Mouse (Mus musculus) hindbrain, embryonic 16.5 days (tissue): ENCODE results near the gene Sppl2b. TPM values are rescaled to one million over a fixed set of nuclear protein-coding genes. Genes with fewer than 3 reads are reported as not detected.

ENCODE experiments used
- ATAC-seq: fragments of 200-750 bp; cut with Nextera tagmentation; 2 replicates; pipeline ENCODE4 v1.8.0; 2017; ENCODE audit warnings: moderate TSS enrichment, moderate library complexity
- H3K27ac ChIP-seq: fragments of 300-500 bp; sonication (generic); 2 replicates; pipeline ENCODE4 v1.5.1; 2014; ENCODE audit warnings: low read depth, mild to moderate bottlenecking, control low read depth, low read length, moderate library complexity
- H3K27me3 ChIP-seq: fragments of 300-500 bp; sonication (generic); replicated peaks from 2 replicates; pipeline ENCODE4 v1.6.1; 2014; ENCODE audit warnings: low read length; ENCODE audit not compliant: control insufficient read depth, insufficient read depth
- H3K36me3 ChIP-seq: fragments of 300-500 bp; sonication (generic); 2 replicates; pipeline ENCODE4 v1.6.1; 2014; ENCODE audit warnings: mild to moderate bottlenecking, low read length, moderate library complexity, mixed read lengths; ENCODE audit not compliant: control insufficient read depth, insufficient read depth
- H3K4me1 ChIP-seq: fragments of 300-500 bp; sonication (generic); 2 replicates; pipeline ENCODE4 v1.6.1; 2014; ENCODE audit warnings: low read depth, low read length; ENCODE audit not compliant: control insufficient read depth, insufficient read depth
- H3K4me2 ChIP-seq: fragments of 300-500 bp; sonication (generic); 2 replicates; pipeline ENCODE4 v1.6.1; 2014; ENCODE audit warnings: mild to moderate bottlenecking, low read length, control low read depth, moderate library complexity
- H3K4me3 ChIP-seq: fragments of 300-500 bp; sonication (generic); 2 replicates; pipeline ENCODE4 v1.5.1; 2014; ENCODE audit warnings: mild to moderate bottlenecking, low read length, control low read depth, moderate library complexity
- H3K9ac ChIP-seq: fragments of 300-500 bp; sonication (generic); 2 replicates; pipeline ENCODE4 v1.6.1; 2014; ENCODE audit warnings: low read depth, mild to moderate bottlenecking, control low read depth, low read length, moderate library complexity
- H3K9me3 ChIP-seq: fragments of 300-500 bp; sonication (generic); 2 replicates; pipeline ENCODE4 v1.6.1; 2014; ENCODE audit warnings: mild to moderate bottlenecking, low read length, moderate library complexity; ENCODE audit not compliant: control insufficient read depth
- WGBS: fragments of 180-500 bp; shearing (Covaris S2); extraction: QIAGEN DNeasy Blood & Tissue Kit; methylation state at CpG from one replicate; pipeline ENCODE4 v1.1.7; 2014; 5-methylcytosine and 5-hydroxymethylcytosine counted together
- polyA plus RNA-seq: library from polyadenylated mRNA; unstranded; fragments of >200 nt; fragmentation: Nextera tagmentation; extraction: Ambion mirVana; gene quantifications from 2 replicates; pipeline ENCODE4 v1.2.1, GENCODE M21; 2015

Sppl2b gene
- polyA plus RNA-seq, 1 experiment from 2014 or later = 92.4 TPM

GRCm38 (mm10) chr10:80876594-80876993, 21.5 kb downstream of the Sppl2b start:
- H3K4me1 ChIP-seq = no peaks in the 10 kb centered on the region
- H3K4me3 ChIP-seq = no peak overlapping the region
- ATAC-seq = no peak
- no peak overlapping the region for H3K4me2 ChIP-seq
- H3K9me3 ChIP-seq = peaks cover 2% of the 10 kb centered on the region; the same call in 1 of the 2 replicates
- no peaks in the 10 kb centered on the region for H3K36me3 ChIP-seq
- H3K9ac ChIP-seq = no peak overlapping the region
- H3K27me3 ChIP-seq = no peaks in the 10 kb centered on the region; the same call in 1 of the 2 replicates
- WGBS = 26% methylated on average over 3 of the region's 3 CpGs
- H3K27ac ChIP-seq = no peak overlapping the region

- Histone ChIP-seq H3K4me2 (no peak overlapping the region), H3K9me3 (peaks cover 2% of the 10 kb centered on the region; the same call in 1 of the 2 replicates), H3K36me3 (no peaks in the 10 kb centered on the region), H3K4me1 (no peaks in the 10 kb centered on the region), H3K27me3 (no peaks in the 10 kb centered on the region), H3K9ac (no peak overlapping the region), H3K27ac (no peak overlapping the region), H3K4me3 (no peak overlapping the region)
- no peak for ATAC-seq
- 23% methylated on average over 5 of the region's 5 CpGs for WGBS
Measured at GRCm38 (mm10) chr10:80880131-80880641, 25.1 kb downstream of the Sppl2b start.

- H3K4me1 ChIP-seq = no peaks in the 10 kb centered on the region
- no peak overlapping the region for H3K4me3 ChIP-seq
- H3K27me3 ChIP-seq = no peaks in the 10 kb centered on the region
- H3K4me2 ChIP-seq = no peak overlapping the region
- 82% methylated on average over 2 of the region's 2 CpGs for WGBS
- H3K27ac ChIP-seq = no peak overlapping the region
- no peaks in the 10 kb centered on the region for H3K36me3 ChIP-seq
- ATAC-seq = no peak
- peaks cover 2% of the 10 kb centered on the region; the same call in 1 of the 2 replicates for H3K9me3 ChIP-seq
- H3K9ac ChIP-seq = no peak overlapping the region
Measured at GRCm38 (mm10) chr10:80880901-80881300, 25.8 kb downstream of the Sppl2b start.

- Histone ChIP-seq H3K27ac (no peak overlapping the region), H3K9me3 (peaks cover 2% of the 10 kb centered on the region; the same call in 1 of the 2 replicates), H3K4me2 (no peak overlapping the region), H3K4me3 (no peak overlapping the region), H3K4me1 (no peaks in the 10 kb centered on the region), H3K27me3 (no peaks in the 10 kb centered on the region), H3K36me3 (no peaks in the 10 kb centered on the region), H3K9ac (no peak overlapping the region)
- WGBS = 27% methylated on average over 10 of the region's 10 CpGs
- ATAC-seq = no peak
Measured at GRCm38 (mm10) chr10:80881301-80881700, 26.2 kb downstream of the Sppl2b start.

- no peaks in the 10 kb centered on the region for H3K36me3 ChIP-seq
- ATAC-seq = no peak
- no peaks in the 10 kb centered on the region for H3K4me1 ChIP-seq
- no peak overlapping the region for H3K27ac ChIP-seq
- peaks cover 2% of the 10 kb centered on the region for H3K27me3 ChIP-seq
- no peak overlapping the region for H3K9ac ChIP-seq
- no peak overlapping the region for H3K4me2 ChIP-seq
- 53% methylated on average over 10 of the region's 11 CpGs for WGBS
- H3K4me3 ChIP-seq = no peak overlapping the region
- H3K9me3 ChIP-seq = no peaks in the 10 kb centered on the region
Measured at GRCm38 (mm10) chr10:80887181-80887580, 32.1 kb downstream of the Sppl2b start.

DNA sequence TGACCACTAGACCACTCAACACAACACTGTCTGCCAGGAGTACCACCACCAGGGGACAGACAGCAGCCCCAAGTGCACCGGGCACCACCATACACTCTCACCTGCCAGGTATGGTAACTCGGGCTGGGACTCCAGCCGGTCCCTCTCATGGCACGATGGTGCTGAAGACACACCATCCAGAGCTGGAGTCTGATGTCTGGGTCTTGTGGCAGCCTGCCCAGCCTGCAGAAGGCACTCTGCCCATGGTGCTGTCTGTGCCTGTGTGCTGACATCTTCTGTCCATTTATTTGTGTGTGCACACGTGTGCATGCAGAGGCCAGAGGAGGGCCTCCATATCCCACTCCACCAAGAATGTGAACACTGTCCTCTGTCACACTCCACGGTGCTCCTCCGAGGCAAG, 40.0 kb downstream of the Sppl2b start:
- H3K9ac ChIP-seq = no peak overlapping the region
- 91% methylated on average over 7 of the region's 7 CpGs for WGBS

DNA sequence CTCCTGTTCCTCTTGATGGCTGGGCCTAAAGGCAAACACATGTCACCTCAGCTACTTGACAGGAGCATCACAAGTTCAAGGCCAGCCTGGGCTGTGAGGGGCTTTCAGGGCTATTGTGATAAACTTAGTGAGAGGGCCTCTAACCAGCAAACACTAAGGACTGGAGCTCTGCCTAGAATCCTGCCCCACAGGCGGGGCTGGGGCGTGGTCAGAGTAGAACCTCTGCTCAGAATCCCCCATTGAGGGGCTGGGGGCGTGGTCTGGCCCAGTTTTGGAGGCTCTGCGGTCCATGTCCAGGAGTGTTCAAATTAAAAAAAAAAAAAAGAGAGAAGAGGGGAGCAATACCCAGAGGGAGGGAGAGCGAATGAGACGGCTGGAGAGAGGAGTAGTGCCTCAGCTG, 40.6 kb downstream of the Sppl2b start:
- Histone ChIP-seq H3K27me3 (no peaks in the 10 kb centered on the region), H3K4me2 (no peak overlapping the region), H3K4me3 (no peak overlapping the region), H3K9me3 (no peaks in the 10 kb centered on the region), H3K36me3 (peaks cover 3% of the 10 kb centered on the region; the same call in 1 of the 2 replicates), H3K4me1 (peaks cover 11% of the 10 kb centered on the region), H3K9ac (no peak overlapping the region), H3K27ac (no peak overlapping the region)
- ATAC-seq = no peak
- WGBS = 78% methylated on average over 6 of the region's 6 CpGs

More for the DNA sequence above, 40.0 kb downstream of the Sppl2b start:
- Histone ChIP-seq H3K36me3 (peaks cover 3% of the 10 kb centered on the region; the same call in 1 of the 2 replicates), H3K4me1 (peaks cover 11% of the 10 kb centered on the region), H3K4me2 (no peak overlapping the region), H3K4me3 (no peak overlapping the region), H3K27ac (no peak overlapping the region), H3K27me3 (no peaks in the 10 kb centered on the region), H3K9me3 (no peaks in the 10 kb centered on the region)
- no peak for ATAC-seq

DNA sequence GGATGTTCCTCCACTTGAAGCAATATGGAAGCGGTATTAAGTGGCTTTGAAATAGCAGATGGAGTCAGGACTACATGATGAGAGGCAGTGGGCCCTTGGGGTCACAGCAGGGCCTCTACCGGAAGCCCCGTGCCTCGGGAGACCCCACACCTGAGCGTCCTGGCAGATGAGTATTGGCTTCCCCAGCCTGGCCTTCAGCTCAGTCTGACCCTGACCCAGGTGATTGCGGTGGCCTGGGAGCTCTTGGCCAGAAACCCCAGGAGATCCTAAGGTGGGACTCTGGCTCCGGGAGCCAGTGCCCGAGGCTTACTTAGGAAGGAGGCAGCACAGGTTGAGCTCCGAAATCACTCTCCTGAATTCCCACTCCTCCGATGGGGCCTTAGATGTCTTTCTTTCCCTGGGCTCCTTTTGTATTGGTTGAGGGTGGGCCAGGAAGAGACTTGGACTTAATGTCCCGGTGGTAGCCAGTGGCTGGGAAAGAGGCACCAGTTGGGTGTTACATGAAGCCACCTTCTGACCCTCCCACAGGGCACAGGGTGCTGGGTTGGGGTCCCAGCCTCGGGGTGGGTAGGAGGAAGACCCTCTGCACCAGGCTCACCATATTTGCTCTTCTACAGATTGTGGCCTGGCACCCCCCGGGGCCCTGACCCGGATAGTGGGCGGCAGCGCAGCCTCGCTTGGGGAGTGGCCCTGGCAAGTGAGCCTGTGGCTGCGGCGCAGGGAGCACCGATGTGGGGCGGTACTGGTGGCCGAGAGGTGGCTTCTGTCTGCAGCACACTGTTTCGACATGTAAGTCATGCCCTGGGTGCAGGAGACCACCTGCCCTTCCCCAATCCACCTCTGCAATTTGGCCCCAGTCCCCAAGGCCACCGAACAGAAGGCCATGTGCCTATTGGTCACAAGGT, 41.8 kb downstream of the Sppl2b start:
- H3K9me3 ChIP-seq = no peaks in the 10 kb centered on the region
- no peak overlapping the region for H3K4me3 ChIP-seq
- WGBS = 71% methylated on average over 24 of the region's 24 CpGs
- no peaks in the 10 kb centered on the region for H3K27me3 ChIP-seq
- H3K4me1 ChIP-seq = peaks cover 14% of the 10 kb centered on the region
- no peak overlapping the region for H3K9ac ChIP-seq
- H3K36me3 ChIP-seq = peaks cover 6% of the 10 kb centered on the region
- no peak overlapping the region for H3K27ac ChIP-seq
- ATAC-seq = no peak
- H3K4me2 ChIP-seq = no peak overlapping the region

DNA sequence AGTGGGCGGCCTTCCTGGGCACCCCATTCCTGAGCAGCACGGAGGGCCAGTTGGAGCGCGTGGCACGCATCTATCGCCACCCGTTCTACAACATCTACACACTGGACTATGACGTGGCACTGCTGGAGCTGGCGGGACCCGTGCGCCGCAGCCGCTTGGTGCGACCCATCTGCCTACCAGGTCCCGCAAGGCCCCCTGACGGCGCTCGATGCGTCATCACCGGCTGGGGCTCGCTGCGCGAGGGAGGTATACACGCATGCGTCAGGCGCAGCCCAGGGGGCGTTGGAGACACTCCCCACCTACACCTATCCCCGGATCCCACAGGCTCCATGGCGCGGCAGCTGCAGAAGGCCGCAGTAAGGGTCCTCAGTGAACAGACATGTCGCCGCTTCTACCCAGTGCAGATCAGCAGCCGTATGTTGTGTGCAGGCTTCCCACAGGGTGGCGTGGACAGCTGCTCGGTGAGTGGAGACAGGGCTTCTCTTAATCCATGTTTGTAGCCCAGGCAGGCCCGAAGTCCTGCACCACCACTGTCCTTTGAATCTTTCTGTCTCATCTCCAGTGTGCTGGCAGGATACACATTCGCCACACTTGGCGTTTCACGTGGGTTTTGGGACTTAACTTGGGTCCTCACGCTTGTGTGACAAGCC, 42.9 kb downstream of the Sppl2b start:
- Histone ChIP-seq H3K9me3 (no peaks in the 10 kb centered on the region), H3K4me2 (peak overlapping the region; percentile 3; the same call in 1 of the 2 replicates), H3K27me3 (no peaks in the 10 kb centered on the region), H3K36me3 (peaks cover 16% of the 10 kb centered on the region), H3K4me3 (no peak overlapping the region; the same call in 1 of the 2 replicates), H3K27ac (no peak overlapping the region), H3K9ac (peak overlapping the region; percentile 1; the same call in 1 of the 2 replicates), H3K4me1 (peaks cover 14% of the 10 kb centered on the region)
- no peak for ATAC-seq
- WGBS = 29% methylated on average over 41 of the region's 41 CpGs
